Mouse (Mus musculus): ENCODE results near the gene Dock8. TPM values are rescaled to one million over a fixed set of nuclear protein-coding genes. Genes with fewer than 3 reads are reported as not detected.
A peak's percentile ranks its signal among the peaks of the same experiment; 100 is the strongest.

Gene Dock8
- total RNA-seq, 2 experiments from 2014 or later = 1.5 to 2.1 TPM

- no peak for DNase-seq (ENCODE audit: low spot score)
These were observed 61.0 kb downstream of the Dock8 start for GRCm38 (mm10) chr19:25060375-25060774.

GRCm38 (mm10) chr19:25062188-25062856 is 63.0 kb downstream of the Dock8 start:
- DNase-seq (ENCODE audit: low spot score) = no peak

- no peak for DNase-seq (ENCODE audit: low spot score)
These were observed 63.5 kb downstream of the Dock8 start for GRCm38 (mm10) chr19:25062857-25063240.

- no peak for DNase-seq (ENCODE audit: low spot score)
These were observed 66.9 kb downstream of the Dock8 start for GRCm38 (mm10) chr19:25066229-25066628.

- DNase-seq (ENCODE audit: low spot score) = no peak
These were observed 69.2 kb downstream of the Dock8 start for GRCm38 (mm10) chr19:25068518-25068917.

GRCm38 (mm10) chr19:25072521-25072920 is 73.2 kb downstream of the Dock8 start:
- DNase-seq (ENCODE audit: low spot score) = no peak

- DNase-seq (ENCODE audit: low spot score) = peak; percentile 9
These were observed 75.4 kb downstream of the Dock8 start for GRCm38 (mm10) chr19:25074741-25075140.

- no peak for DNase-seq (ENCODE audit: low spot score)
These were observed 78.3 kb downstream of the Dock8 start for GRCm38 (mm10) chr19:25077636-25078035.

- no peak for DNase-seq (ENCODE audit: low spot score)
These were observed 78.8 kb downstream of the Dock8 start for GRCm38 (mm10) chr19:25078130-25078529.

- DNase-seq (ENCODE audit: low spot score) = no peak
These were observed 80.8 kb downstream of the Dock8 start for GRCm38 (mm10) chr19:25080166-25080565.

GRCm38 (mm10) chr19:25082839-25083238 is 83.5 kb downstream of the Dock8 start:
- no peak for DNase-seq (ENCODE audit: low spot score)

GRCm38 (mm10) chr19:25087181-25087580 is 87.8 kb downstream of the Dock8 start:
- DNase-seq (ENCODE audit: low spot score) = no peak

GRCm38 (mm10) chr19:25089746-25090145 is 90.4 kb downstream of the Dock8 start:
- no peak for DNase-seq (ENCODE audit: low spot score)

- DNase-seq (ENCODE audit: low spot score) = no peak
These were observed 95.8 kb downstream of the Dock8 start for GRCm38 (mm10) chr19:25095135-25095534.

- DNase-seq (ENCODE audit: low spot score) = no peak
These were observed 97.0 kb downstream of the Dock8 start for GRCm38 (mm10) chr19:25096316-25096715.

GRCm38 (mm10) chr19:25096986-25097385 is 97.7 kb downstream of the Dock8 start:
- DNase-seq (ENCODE audit: low spot score) = no peak

GRCm38 (mm10) chr19:25097506-25097905 is 98.2 kb downstream of the Dock8 start:
- no peak for DNase-seq (ENCODE audit: low spot score)

- no peak for DNase-seq (ENCODE audit: low spot score)
These were observed 98.6 kb downstream of the Dock8 start for GRCm38 (mm10) chr19:25097951-25098350.

GRCm38 (mm10) chr19:25098941-25099340 is 99.6 kb downstream of the Dock8 start:
- no peak for DNase-seq (ENCODE audit: low spot score)

GRCm38 (mm10) chr19:25105682-25106081 is 106.3 kb downstream of the Dock8 start:
- DNase-seq (ENCODE audit: low spot score) = no peak

GRCm38 (mm10) chr19:25106315-25106714 is 107.0 kb downstream of the Dock8 start:
- no peak for DNase-seq (ENCODE audit: low spot score)

- DNase-seq (ENCODE audit: low spot score) = no peak
These were observed 108.1 kb downstream of the Dock8 start for GRCm38 (mm10) chr19:25107417-25107816.

- DNase-seq (ENCODE audit: low spot score) = no peak
These were observed 112.4 kb downstream of the Dock8 start for GRCm38 (mm10) chr19:25111591-25112233.

Measured in gastrocnemius, adult 18-20 months (tissue).